Mouse (Mus musculus): ENCODE results near the gene Mapk7. TPM values are rescaled to one million over a fixed set of nuclear protein-coding genes. Genes with fewer than 3 reads are reported as not detected.

Mapk7 gene
- polyA plus RNA-seq (2011; ENCODE audit: insufficient read depth, insufficient read length, low replicate concordance, missing spikeins), result 8.4 and 16.3 TPM in 2 replicates

DNA sequence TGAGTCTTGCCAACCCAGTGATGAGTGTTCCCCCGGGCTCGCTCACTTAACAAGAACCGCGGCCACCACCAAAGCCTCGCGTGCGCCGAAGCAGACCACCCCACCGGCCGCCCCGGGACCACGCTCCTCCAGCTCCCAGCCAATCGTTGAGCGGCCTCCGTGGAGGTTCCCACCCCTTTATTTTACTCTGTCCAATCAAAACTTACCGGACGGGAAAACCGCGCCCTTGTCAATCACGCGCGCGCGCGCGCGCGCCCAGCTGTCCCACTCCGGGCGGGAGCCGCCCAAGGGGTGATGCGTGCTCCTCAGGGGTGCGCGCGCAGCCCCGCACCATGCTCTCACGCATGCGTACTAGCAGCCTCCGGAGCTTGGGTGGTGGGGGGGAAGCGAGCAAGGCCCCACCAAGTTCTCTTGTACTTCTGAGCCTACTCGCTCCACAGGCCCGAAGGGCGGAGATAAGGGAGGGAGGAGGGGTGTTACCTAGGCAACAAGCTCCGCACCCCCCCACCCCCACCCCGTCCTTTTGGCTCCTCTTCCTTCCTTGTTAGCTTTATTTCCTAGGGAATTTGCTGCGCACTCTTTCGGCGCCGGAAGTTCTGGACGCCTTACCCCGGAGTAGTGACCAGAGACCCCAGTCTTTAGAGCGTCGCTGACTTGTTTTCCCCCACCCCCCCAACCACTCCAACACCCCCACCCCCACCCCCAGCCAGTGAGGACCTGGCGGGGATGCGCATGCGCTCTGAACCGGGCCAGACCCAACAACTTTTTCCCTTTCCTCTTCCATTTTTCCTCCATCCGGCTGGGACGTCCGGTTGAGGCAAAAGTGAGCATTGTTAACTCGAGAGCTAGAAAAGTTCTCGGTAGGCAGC lies at the start of gene Mapk7:
Gene Mapk7, minus strand, starts transcription at position 278 of the 869 bp plus-strand sequence.
- peak within 1 kb of the TSS; percentile 77 for H3K4me3 ChIP-seq (replicated peaks; ENCODE audit: control insufficient read depth, low read depth, low read length)
- H3K4me1 ChIP-seq (ENCODE audit: control insufficient read depth, insufficient read depth, low read length), result no peaks in the 10 kb centered on the region; the same call in 1 of the 2 replicates
- under 1% methylated on average over 62 of the region's 62 CpGs for WGBS
- peak within 1 kb of the TSS; percentile 41 for H3K27ac ChIP-seq (ENCODE audit: control insufficient read depth, insufficient read depth, low read depth, low read length, poor library complexity)
- TF ChIP-seq POLR2A (IDR thresholded peaks at IDR 0.05; ENCODE audit: borderline replicate concordance, control insufficient read depth, low read depth, low read length), result no peak; the same call in 1 of the 2 replicates
- no peak for TF ChIP-seq CTCF (IDR thresholded peaks at IDR 0.05; ENCODE audit: control insufficient read depth, insufficient read depth, low read length)

DNA sequence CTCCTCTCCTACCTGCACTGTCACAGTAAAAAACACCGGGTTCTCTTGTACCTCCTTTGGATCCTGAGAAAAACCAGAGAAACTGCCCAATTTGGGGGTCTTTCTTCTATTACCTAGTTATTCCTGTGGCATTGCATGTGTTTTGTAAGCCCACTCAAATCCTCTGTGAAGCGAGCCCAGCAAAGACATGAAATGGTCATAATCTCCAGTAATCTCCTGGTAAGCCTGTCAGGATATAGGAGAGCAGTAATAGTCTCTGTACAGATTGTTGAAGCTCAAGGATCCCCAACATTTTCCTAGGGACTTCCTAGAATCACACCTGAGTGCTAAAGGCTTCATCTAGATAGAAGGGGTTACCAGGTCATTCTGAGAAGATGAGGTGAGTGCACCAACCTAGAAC lies 46.9 kb upstream of the Mapk7 start:
- Histone ChIP-seq H3K4me1 (ENCODE audit: control insufficient read depth, insufficient read depth, low read length) (no peaks in the 10 kb centered on the region), H3K4me3 (replicated peaks; ENCODE audit: control insufficient read depth, low read depth, low read length) (no peak overlapping the region), H3K27ac (ENCODE audit: control insufficient read depth, insufficient read depth, low read depth, low read length, poor library complexity) (no peak overlapping the region)
- WGBS, result 70% methylated on average over 2 of the region's 2 CpGs
- TF ChIP-seq POLR2A (IDR thresholded peaks at IDR 0.05; ENCODE audit: borderline replicate concordance, control insufficient read depth, low read depth, low read length) (no peak), CTCF (IDR thresholded peaks at IDR 0.05; ENCODE audit: control insufficient read depth, insufficient read depth, low read length) (no peak)

DNA sequence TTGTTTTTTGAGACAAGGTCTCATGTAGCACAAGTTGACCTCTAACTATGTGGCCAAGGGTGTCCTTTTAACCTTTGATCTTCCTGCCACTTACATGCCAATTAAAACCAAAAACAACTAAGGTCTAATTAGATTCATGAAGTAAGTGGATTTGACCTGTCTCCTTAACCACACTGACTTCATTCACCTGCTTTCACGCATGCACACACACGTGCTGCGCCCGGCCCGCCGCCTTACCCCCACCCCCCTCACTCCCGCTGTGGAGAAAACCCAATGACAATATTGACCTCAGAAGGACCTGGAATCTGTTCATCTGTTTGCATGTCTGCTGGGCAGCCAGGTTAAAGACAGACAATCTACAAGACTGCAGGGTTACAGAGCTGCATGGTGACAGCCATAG lies 46.4 kb upstream of the Mapk7 start:
- TF ChIP-seq POLR2A (IDR thresholded peaks at IDR 0.05; ENCODE audit: borderline replicate concordance, control insufficient read depth, low read depth, low read length) (no peak), CTCF (IDR thresholded peaks at IDR 0.05; ENCODE audit: control insufficient read depth, insufficient read depth, low read length) (no peak)
- WGBS, result 90% methylated on average over 7 of the region's 7 CpGs
- Histone ChIP-seq H3K4me3 (replicated peaks; ENCODE audit: control insufficient read depth, low read depth, low read length) (no peak overlapping the region), H3K27ac (ENCODE audit: control insufficient read depth, insufficient read depth, low read depth, low read length, poor library complexity) (no peak overlapping the region), H3K4me1 (ENCODE audit: control insufficient read depth, insufficient read depth, low read length) (no peaks in the 10 kb centered on the region)

DNA sequence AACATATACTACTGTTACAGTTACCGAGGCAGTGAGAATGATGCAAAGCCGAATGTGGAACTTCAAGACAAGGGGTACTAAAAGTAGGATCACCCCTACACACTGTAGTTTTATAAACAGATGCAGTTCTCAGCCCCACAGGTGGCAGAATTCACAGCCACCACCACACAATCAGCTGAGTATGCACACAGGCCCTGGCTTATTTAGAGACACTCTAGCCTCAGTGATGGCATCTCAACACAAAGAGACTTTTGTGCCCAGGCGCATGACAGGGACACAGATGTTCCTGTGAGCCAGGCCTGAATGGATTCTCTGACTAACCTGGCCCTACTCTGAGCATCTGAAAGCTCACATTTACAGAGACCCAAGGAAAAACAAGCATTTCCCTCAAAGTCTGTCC lies 43.2 kb upstream of the Mapk7 start:
- WGBS, result 78% methylated on average over 3 of the region's 3 CpGs
- Histone ChIP-seq H3K4me1 (ENCODE audit: control insufficient read depth, insufficient read depth, low read length) (no peaks in the 10 kb centered on the region), H3K27ac (ENCODE audit: control insufficient read depth, insufficient read depth, low read depth, low read length, poor library complexity) (no peak overlapping the region), H3K4me3 (replicated peaks; ENCODE audit: control insufficient read depth, low read depth, low read length) (no peak overlapping the region)
- TF ChIP-seq CTCF (IDR thresholded peaks at IDR 0.05; ENCODE audit: control insufficient read depth, insufficient read depth, low read length) (no peak), POLR2A (IDR thresholded peaks at IDR 0.05; ENCODE audit: borderline replicate concordance, control insufficient read depth, low read depth, low read length) (no peak)

DNA sequence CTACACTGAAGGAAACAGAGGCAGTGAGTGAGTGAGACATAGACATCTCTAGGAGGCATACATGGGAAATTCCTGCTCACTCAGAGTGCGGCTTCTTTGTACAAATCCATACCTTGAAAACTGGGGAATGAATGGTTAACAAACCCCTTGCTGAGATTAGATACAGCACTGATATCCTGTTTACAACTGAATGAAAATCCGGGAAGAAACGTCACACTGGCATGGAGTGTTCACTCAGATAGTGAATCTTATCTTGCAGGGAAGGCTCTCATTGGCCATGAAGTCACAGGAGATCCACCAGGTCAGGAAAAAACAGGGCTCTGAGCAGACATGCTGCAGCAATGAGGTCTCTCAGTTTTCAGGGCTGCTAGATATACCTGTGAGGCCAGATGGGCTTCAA lies 42.7 kb upstream of the Mapk7 start:
- TF ChIP-seq CTCF (IDR thresholded peaks at IDR 0.05; ENCODE audit: control insufficient read depth, insufficient read depth, low read length), result no peak
- TF ChIP-seq POLR2A (IDR thresholded peaks at IDR 0.05; ENCODE audit: borderline replicate concordance, control insufficient read depth, low read depth, low read length), result no peak
- WGBS, result 65% methylated on average over 3 of the region's 3 CpGs
- no peak overlapping the region for H3K4me3 ChIP-seq (replicated peaks; ENCODE audit: control insufficient read depth, low read depth, low read length)

DNA sequence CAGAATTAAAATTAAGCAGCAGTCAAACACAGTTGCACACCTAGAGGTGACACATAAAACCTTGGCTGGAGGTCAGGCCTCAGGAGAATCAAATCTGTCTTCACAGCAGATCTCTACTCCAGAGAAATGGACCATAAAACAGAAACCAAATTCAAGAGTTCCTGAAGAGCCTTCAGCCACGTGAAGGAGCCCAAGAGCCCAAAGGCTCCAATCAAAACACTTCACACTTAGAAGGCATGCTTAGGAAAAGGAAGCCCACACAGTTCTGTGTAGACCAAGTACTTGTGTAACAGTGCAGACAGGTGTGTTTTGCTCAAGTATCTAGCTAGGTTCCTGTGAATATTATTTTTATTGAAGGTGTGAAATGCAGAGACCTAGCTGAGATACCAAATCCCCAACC lies 41.3 kb upstream of the Mapk7 start:
- Histone ChIP-seq H3K27ac (ENCODE audit: control insufficient read depth, insufficient read depth, low read depth, low read length, poor library complexity) (no peak overlapping the region), H3K4me3 (replicated peaks; ENCODE audit: control insufficient read depth, low read depth, low read length) (no peak overlapping the region), H3K4me1 (ENCODE audit: control insufficient read depth, insufficient read depth, low read length) (no peaks in the 10 kb centered on the region)
- TF ChIP-seq POLR2A (IDR thresholded peaks at IDR 0.05; ENCODE audit: borderline replicate concordance, control insufficient read depth, low read depth, low read length) (no peak), CTCF (IDR thresholded peaks at IDR 0.05; ENCODE audit: control insufficient read depth, insufficient read depth, low read length) (no peak)
- WGBS, result 36% methylated on average over 1 of the region's 1 CpGs

More for the DNA sequence above, 42.7 kb upstream of the Mapk7 start:
- Histone ChIP-seq H3K27ac (ENCODE audit: control insufficient read depth, insufficient read depth, low read depth, low read length, poor library complexity) (no peak overlapping the region), H3K4me1 (ENCODE audit: control insufficient read depth, insufficient read depth, low read length) (no peaks in the 10 kb centered on the region)

DNA sequence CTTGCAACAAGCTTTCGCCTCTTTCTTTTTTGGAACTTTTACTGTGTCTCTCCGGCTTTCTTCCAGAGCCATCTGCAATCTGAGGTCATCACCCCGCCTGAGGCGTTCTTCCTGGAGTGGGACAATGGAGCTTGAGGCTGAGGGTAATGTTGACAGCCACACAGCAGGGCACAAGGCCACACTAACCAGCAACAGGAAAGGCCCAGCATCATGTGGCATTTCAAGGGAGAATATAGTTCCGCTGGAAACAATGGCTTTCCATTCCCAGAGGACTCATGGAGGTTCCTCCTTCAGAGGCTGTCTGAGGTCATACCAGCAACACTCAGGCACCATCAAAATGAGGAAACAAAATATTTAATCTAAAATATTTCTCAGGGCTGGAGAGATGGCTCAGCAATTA lies 39.4 kb upstream of the Mapk7 start:
- Histone ChIP-seq H3K4me1 (ENCODE audit: control insufficient read depth, insufficient read depth, low read length) (no peaks in the 10 kb centered on the region), H3K27ac (ENCODE audit: control insufficient read depth, insufficient read depth, low read depth, low read length, poor library complexity) (no peak overlapping the region), H3K4me3 (replicated peaks; ENCODE audit: control insufficient read depth, low read depth, low read length) (no peak overlapping the region)
- TF ChIP-seq CTCF (IDR thresholded peaks at IDR 0.05; ENCODE audit: control insufficient read depth, insufficient read depth, low read length) (no peak), POLR2A (IDR thresholded peaks at IDR 0.05; ENCODE audit: borderline replicate concordance, control insufficient read depth, low read depth, low read length) (no peak)
- 77% methylated on average over 5 of the region's 5 CpGs for WGBS

DNA sequence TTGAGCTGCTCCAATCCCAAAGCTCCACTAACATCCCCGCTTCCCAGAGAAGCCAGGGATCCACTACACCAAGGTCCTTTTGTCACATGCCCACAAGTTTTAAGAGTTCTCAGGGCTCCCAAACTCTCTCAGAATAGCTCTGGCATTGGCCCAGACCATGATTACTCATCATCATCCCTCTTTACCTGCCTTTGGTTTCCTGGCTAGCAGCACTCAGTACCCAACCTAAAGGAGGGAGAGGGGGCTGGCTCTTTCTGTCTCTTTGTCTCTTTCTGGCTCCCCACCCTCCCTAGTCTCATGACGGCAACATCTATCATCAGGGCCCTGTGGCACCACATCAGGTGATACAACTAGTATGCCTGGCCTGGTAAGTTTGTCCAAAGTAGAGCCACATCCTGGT lies 38.6 kb upstream of the Mapk7 start:
- H3K4me3 ChIP-seq (replicated peaks; ENCODE audit: control insufficient read depth, low read depth, low read length), result no peak overlapping the region
- TF ChIP-seq POLR2A (IDR thresholded peaks at IDR 0.05; ENCODE audit: borderline replicate concordance, control insufficient read depth, low read depth, low read length), result no peak
- TF ChIP-seq CTCF (IDR thresholded peaks at IDR 0.05; ENCODE audit: control insufficient read depth, insufficient read depth, low read length), result no peak
- WGBS, result 71% methylated on average over 2 of the region's 2 CpGs
- no peak overlapping the region for H3K27ac ChIP-seq (ENCODE audit: control insufficient read depth, insufficient read depth, low read depth, low read length, poor library complexity)
- H3K4me1 ChIP-seq (ENCODE audit: control insufficient read depth, insufficient read depth, low read length), result no peaks in the 10 kb centered on the region

All from bone marrow, adult 2 months (tissue).